In genomic region chr1:164628840-164629239, GRCm38 (mm10) we compare ENCODE assay signal across 13 mouse cellular contexts.
DNase-seq lines count a peak whose midpoint lies in the region; ATAC-seq and TF ChIP-seq lines count a peak whose summit lies in the region.
"Had no signal": no experiment of that assay in that cellular context is flagged by ENCODE, and none has a peak within 500 bp of the region (broad histone marks: within the 10 kb centered on the region; RNA-seq: fewer than 3 reads in every experiment).

No protein-coding gene starts in this region.

- ATAC-seq in heart, embryonic 12.5 days (ENCODE audit: insufficient number of reproducible peaks, low FRiP score) = no peak
- ATAC-seq in neural tube, embryonic 15.5 days (ENCODE audit: low FRiP score) = no peak

- no peak overlapping the region for H3K9ac ChIP-seq in heart, embryonic 12.5 days
- no peak overlapping the region for H3K9ac ChIP-seq in neural tube, embryonic 15.5 days (replicated peaks)
- H3K9ac ChIP-seq: hindbrain, embryonic 14.5 days; midbrain, embryonic 12.5 days had no signal

- no peak overlapping the region for H3K27ac ChIP-seq in heart, embryonic 12.5 days (ENCODE audit: poor library complexity, severe bottlenecking)
- no peak overlapping the region for H3K27ac ChIP-seq in thymus, adult 2 months (ENCODE audit: control insufficient read depth, insufficient read depth, low read length)
- H3K27ac ChIP-seq in neural tube, embryonic 15.5 days (replicated peaks) = no peak overlapping the region
- H3K27ac ChIP-seq: hindbrain, embryonic 14.5 days; limb, embryonic 10.5 days; midbrain, embryonic 12.5 days had no signal

- H3K36me3 ChIP-seq in heart, embryonic 12.5 days = no peaks in the 10 kb centered on the region
- no peaks in the 10 kb centered on the region for H3K36me3 ChIP-seq in thymus, adult 2 months (ENCODE audit: control insufficient read depth, insufficient read depth, low read length)
- no peaks in the 10 kb centered on the region for H3K36me3 ChIP-seq in neural tube, embryonic 15.5 days
- H3K36me3 ChIP-seq: limb, embryonic 10.5 days; midbrain, embryonic 12.5 days had no signal

- intact Hi-C loops in heart, postnatal 14 days (cut with DNase I) = no loop called here

- DNase-seq in heart, adult 18-20 months = peak; percentile 40 to 57
- DNase-seq in adipocyte (ENCODE audit: low spot score) = peak; percentile 57
- peak; percentile 6 to 17 for DNase-seq in heart, postnatal 14 days
- DNase-seq in lung, postnatal 14 days = peak; percentile 42
- no peak for DNase-seq in thymus, adult 2 months
- DNase-seq in urinary bladder, adult 2 months (ENCODE audit: low spot score) = no peak
- DNase-seq: right cerebral cortex, postnatal 4 days had no signal

- peaks cover 7% of the 10 kb centered on the region for H3K9me3 ChIP-seq in heart, embryonic 12.5 days (replicated peaks)
- H3K9me3 ChIP-seq in neural tube, embryonic 15.5 days (replicated peaks) = no peaks in the 10 kb centered on the region
- H3K9me3 ChIP-seq: limb, embryonic 10.5 days; midbrain, embryonic 12.5 days had no signal

- 77% methylated on average over 8 of the region's 8 CpGs for WGBS in heart, embryonic 12.5 days
- 80% methylated on average over 8 of the region's 8 CpGs for WGBS in thymus, adult 2 months
- WGBS in neural tube, embryonic 15.5 days = 87% methylated on average over 8 of the region's 8 CpGs

- no peak for TF ChIP-seq POLR2A in thymus, adult 2 months (IDR thresholded peaks at IDR 0.05; ENCODE audit: control insufficient read depth, extremely low read depth, insufficient read depth, low read length, poor library complexity)

- H3K4me3 ChIP-seq in heart, embryonic 12.5 days = no peak overlapping the region
- no peak overlapping the region for H3K4me3 ChIP-seq in thymus, adult 2 months (ENCODE audit: control insufficient read depth, insufficient read depth, low read length)
- H3K4me3 ChIP-seq in neural tube, embryonic 15.5 days (replicated peaks) = no peak overlapping the region
- H3K4me3 ChIP-seq: limb, embryonic 10.5 days; midbrain, embryonic 12.5 days had no signal

- no peaks in the 10 kb centered on the region for H3K27me3 ChIP-seq in heart, embryonic 12.5 days (replicated peaks)
- H3K27me3 ChIP-seq in thymus, adult 2 months (ENCODE audit: control insufficient read depth, insufficient read depth, low read length) = no peaks in the 10 kb centered on the region
- H3K27me3 ChIP-seq in neural tube, embryonic 15.5 days (replicated peaks) = no peaks in the 10 kb centered on the region
- H3K27me3 ChIP-seq: CH12.LX; midbrain, embryonic 12.5 days had no signal

- TF ChIP-seq CTCF in thymus, adult 2 months (IDR thresholded peaks at IDR 0.05; ENCODE audit: borderline replicate concordance, control insufficient read depth, extremely low read depth, insufficient read depth, low read length, poor library complexity) = no peak

- H3K4me2 ChIP-seq in heart, embryonic 12.5 days = no peak overlapping the region
- H3K4me2 ChIP-seq in neural tube, embryonic 15.5 days = no peak overlapping the region
- H3K4me2 ChIP-seq: hindbrain, embryonic 14.5 days; midbrain, embryonic 12.5 days had no signal

- no peaks in the 10 kb centered on the region for H3K4me1 ChIP-seq in heart, embryonic 12.5 days (replicated peaks)
- H3K4me1 ChIP-seq in thymus, adult 2 months (replicated peaks; ENCODE audit: control insufficient read depth, insufficient read depth, low read length) = no peaks in the 10 kb centered on the region
- H3K4me1 ChIP-seq in neural tube, embryonic 15.5 days = no peaks in the 10 kb centered on the region
- H3K4me1 ChIP-seq: limb, embryonic 10.5 days; midbrain, embryonic 12.5 days had no signal

Comparison
In these comparisons a context has a peak if more than half of its experiments do, and no peak if none do; other contexts are left out.
1. DNase-seq: peak in heart, adult 18-20 months (2 of 2), adipocyte (single experiment), heart, postnatal 14 days (2 of 2) and lung, postnatal 14 days (single experiment); none in thymus, adult 2 months (single experiment) and urinary bladder, adult 2 months (single experiment).